Mouse (Mus musculus): Measurements from ENCODE around the gene Ooep. TPM values are rescaled to one million over a fixed set of nuclear protein-coding genes. Genes with fewer than 3 reads are reported as not detected.
A peak's percentile ranks its signal among the peaks of the same experiment; 100 is the strongest.
"Not testable (repeated sequence)": the region's sequence is repeated elsewhere in the genome, so short reads cannot be mapped to it uniquely, and the experiment has no call there.

The Ooep gene
- polyA plus RNA-seq, 1 experiment from 2014 or later, result 0.75 TPM

DNA sequence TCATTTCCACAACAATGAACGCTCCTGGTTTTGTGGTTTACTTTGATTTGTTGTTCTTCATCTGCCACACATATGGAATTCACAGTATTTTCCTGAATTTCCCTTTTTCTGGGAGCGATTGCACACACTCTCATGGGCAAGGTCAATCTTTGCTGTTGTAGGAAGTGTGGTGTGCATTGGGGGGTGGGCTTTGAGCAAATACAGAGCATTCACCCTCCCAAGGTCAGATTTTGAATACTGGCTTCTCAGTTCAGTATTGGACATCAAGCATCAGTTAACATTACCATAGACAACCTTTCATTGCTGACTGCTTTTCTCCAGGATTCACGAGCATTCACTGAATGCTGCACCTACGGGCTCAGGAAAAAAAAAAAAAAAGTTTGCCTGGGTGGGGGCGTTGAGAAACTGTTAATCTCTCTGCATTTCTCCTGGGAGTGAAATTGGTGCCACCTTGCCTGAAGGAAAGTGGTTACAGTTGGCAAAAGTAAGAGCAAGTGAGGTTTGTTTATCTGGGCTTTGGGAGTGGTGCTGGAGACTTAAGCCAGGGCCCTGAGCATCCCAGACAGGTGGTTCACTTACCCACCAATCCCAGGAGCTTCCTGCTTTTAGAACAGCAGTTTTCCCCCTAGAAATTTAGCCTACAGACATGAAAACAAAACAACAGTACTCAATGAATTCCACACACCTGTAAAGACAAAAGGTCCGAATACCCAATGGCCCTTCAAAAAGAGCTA is 18.6 kb downstream of the Ooep start:
- H3K9ac ChIP-seq (ENCODE audit: low read length), result no peak overlapping the region
- no peak for ATAC-seq (ENCODE audit: insufficient read depth, low FRiP score)
- H3K4me2 ChIP-seq (ENCODE audit: low read depth, low read length), result no peak overlapping the region
- 78% methylated on average over 6 of the region's 6 CpGs for WGBS
- H3K9me3 ChIP-seq (replicated peaks; ENCODE audit: control insufficient read depth, low read length), result no peaks in the 10 kb centered on the region
- no peak overlapping the region for H3K4me3 ChIP-seq (replicated peaks; ENCODE audit: low read length)
- H3K4me1 ChIP-seq (ENCODE audit: control insufficient read depth, insufficient read depth, low read length), result no peaks in the 10 kb centered on the region
- H3K27ac ChIP-seq (ENCODE audit: low read length), result no peak overlapping the region
- no peaks in the 10 kb centered on the region for H3K36me3 ChIP-seq (ENCODE audit: control insufficient read depth, insufficient read depth, low read length)
- no peaks in the 10 kb centered on the region for H3K27me3 ChIP-seq (ENCODE audit: control insufficient read depth, insufficient read depth, low read length)

DNA sequence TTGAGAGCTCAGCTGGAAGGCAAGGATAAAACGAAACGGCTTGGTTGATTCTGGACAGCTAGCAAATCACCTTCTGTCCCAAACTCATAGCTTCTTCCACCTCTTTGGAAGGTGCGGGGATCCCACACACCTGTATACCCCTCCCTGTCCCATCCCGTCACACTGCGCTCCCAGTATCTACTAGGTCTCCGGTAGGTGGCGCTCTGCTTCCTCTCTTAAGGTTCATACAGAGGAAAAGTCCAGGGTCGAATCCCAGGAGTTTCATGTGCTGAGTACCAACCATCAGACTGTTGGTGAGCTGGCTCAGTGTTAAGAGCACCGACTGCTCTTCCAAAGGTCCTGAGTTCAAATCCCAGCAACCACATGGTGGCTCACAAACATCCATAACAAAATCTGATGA is 20.5 kb downstream of the Ooep start:
- WGBS, result 15% methylated on average over 9 of the region's 9 CpGs
- H3K9ac ChIP-seq (ENCODE audit: low read length), result no peak overlapping the region
- H3K27me3 ChIP-seq (ENCODE audit: control insufficient read depth, insufficient read depth, low read length), result no peaks in the 10 kb centered on the region
- ATAC-seq (ENCODE audit: insufficient read depth, low FRiP score), result no peak
- no peak overlapping the region for H3K27ac ChIP-seq (ENCODE audit: low read length)
- no peaks in the 10 kb centered on the region for H3K9me3 ChIP-seq (replicated peaks; ENCODE audit: control insufficient read depth, low read length)
- no peaks in the 10 kb centered on the region for H3K36me3 ChIP-seq (ENCODE audit: control insufficient read depth, insufficient read depth, low read length)
- no peak overlapping the region for H3K4me2 ChIP-seq (ENCODE audit: low read depth, low read length)
- H3K4me1 ChIP-seq (ENCODE audit: control insufficient read depth, insufficient read depth, low read length), result no peaks in the 10 kb centered on the region
- H3K4me3 ChIP-seq (replicated peaks; ENCODE audit: low read length), result no peak overlapping the region

DNA sequence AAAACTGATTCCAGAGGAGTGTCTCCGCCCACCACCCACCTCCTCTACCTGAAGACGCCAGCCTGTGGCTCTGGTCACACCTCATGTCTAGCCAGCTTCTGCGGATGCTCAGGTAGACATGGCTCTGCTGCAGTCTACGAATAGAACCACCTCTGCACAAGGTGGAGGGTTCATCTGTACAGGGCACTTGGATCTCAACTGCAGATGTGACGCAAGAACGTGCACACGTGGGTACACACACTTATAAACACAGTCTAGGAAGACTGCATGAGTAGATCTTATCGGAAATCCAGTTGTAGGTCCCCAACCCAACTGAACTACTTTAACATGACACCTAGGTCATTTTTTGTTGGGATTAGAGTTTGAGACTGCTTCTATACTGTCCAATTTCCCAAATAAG is 22.9 kb downstream of the Ooep start, which contains the start of gene Gsta2:
Gene Gsta2, minus strand, starts transcription at position 178 of the 400 bp plus-strand sequence.
- no peaks in the 10 kb centered on the region for H3K27me3 ChIP-seq (ENCODE audit: control insufficient read depth, insufficient read depth, low read length)
- no peaks in the 10 kb centered on the region for H3K36me3 ChIP-seq (ENCODE audit: control insufficient read depth, insufficient read depth, low read length)
- no peak within 1 kb of the TSS for H3K27ac ChIP-seq (ENCODE audit: low read length)
- no peak for ATAC-seq (ENCODE audit: insufficient read depth, low FRiP score)
- no peak within 1 kb of the TSS for H3K4me2 ChIP-seq (ENCODE audit: low read depth, low read length)
- no peak within 1 kb of the TSS for H3K9ac ChIP-seq (ENCODE audit: low read length)
- H3K9me3 ChIP-seq (replicated peaks; ENCODE audit: control insufficient read depth, low read length), result no peaks in the 10 kb centered on the region
- H3K4me3 ChIP-seq (replicated peaks; ENCODE audit: low read length), result no peak within 1 kb of the TSS
- H3K4me1 ChIP-seq (ENCODE audit: control insufficient read depth, insufficient read depth, low read length), result no peaks in the 10 kb centered on the region
- WGBS, result 84% methylated on average over 8 of the region's 8 CpGs

DNA sequence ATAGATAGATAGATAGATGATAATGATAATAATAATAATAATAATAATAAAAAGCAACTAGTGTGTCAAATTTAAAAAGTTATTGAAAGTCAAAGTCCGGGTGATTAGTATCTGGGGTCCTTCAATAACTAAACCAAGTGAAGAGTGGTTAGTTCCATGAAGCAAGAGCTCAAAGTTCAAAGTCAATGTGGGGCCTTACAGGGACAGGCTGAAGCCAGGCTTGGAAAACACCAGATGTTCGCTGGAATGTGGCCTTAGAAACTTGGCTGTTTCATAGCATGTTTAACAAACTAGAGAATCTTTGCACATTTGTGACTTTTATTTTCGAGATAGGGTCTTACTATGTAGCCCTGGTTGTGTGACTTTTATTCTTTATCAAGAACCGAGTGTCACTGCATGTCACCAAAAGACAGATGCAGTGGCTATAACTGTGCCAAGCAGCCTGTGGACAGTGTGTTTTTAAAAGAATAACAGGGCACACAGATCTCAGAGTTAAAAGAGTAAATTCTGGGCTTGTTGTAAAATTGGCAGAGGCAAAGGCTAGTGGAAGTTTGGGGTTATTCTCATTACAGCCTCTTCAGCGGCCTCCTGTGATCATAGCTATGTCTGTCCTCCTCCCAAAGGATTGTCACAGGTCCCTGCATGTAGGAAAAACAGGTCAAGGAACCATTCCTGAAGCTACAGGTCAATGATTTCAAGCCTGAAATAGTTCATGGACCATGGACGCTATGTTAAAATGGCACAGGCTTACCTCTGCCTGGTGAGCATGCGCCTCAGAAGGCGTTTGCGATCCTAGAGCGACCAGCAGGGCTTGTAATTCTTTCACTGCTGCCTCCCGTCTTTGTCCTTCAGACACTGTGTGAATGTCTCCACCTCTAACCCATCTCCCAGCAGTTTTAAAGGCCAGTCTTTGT is 23.6 kb downstream of the Ooep start:
- H3K4me3 ChIP-seq (replicated peaks; ENCODE audit: low read length), result no peak overlapping the region
- no peak overlapping the region for H3K9ac ChIP-seq (ENCODE audit: low read length)
- no peak overlapping the region for H3K4me2 ChIP-seq (ENCODE audit: low read depth, low read length)
- H3K27me3 ChIP-seq (ENCODE audit: control insufficient read depth, insufficient read depth, low read length), result no peaks in the 10 kb centered on the region
- H3K9me3 ChIP-seq (replicated peaks; ENCODE audit: control insufficient read depth, low read length), result no peaks in the 10 kb centered on the region
- no peak overlapping the region for H3K27ac ChIP-seq (ENCODE audit: low read length)
- no peak for ATAC-seq (ENCODE audit: insufficient read depth, low FRiP score)
- no peaks in the 10 kb centered on the region for H3K4me1 ChIP-seq (ENCODE audit: control insufficient read depth, insufficient read depth, low read length)
- H3K36me3 ChIP-seq (ENCODE audit: control insufficient read depth, insufficient read depth, low read length), result no peaks in the 10 kb centered on the region
- 75% methylated on average over 11 of the region's 11 CpGs for WGBS

DNA sequence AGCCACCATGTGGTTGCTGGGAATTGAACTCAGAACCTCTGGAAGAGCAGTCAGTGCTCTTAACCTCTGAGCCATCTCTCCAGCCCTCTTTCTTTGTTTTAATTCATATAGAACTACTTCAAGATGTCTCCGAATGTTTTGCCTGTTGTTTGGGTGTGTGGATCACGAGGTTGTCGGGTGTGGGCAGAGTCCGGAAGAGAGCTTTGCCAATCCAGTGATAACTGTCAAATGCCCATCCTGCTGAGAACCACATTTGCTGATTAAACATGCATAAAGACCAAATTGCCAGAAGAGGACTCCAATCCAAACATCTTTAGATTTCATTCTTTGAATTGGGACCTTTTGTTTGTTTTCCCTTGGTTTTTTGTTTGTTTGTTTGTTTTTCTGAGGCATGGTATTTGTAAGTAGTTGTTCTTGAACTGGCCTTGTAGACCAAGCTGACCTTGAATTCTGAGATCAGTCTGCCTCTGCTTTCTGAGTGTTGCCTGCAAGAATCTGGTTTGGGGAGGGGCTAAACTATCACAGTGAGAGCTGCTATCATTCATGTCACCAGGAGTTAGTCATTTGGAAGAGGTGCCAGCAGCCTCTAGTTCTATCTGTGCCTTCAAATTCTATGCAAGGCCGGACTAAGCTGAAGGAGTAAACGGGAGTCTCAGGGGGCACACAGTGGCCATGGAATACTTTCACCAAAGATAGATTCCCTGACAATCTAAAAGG is 26.9 kb downstream of the Ooep start:
- Histone ChIP-seq H3K4me1 (ENCODE audit: control insufficient read depth, insufficient read depth, low read length) (no peaks in the 10 kb centered on the region), H3K27ac (ENCODE audit: low read length) (no peak overlapping the region), H3K9me3 (replicated peaks; ENCODE audit: control insufficient read depth, low read length) (no peaks in the 10 kb centered on the region), H3K4me2 (ENCODE audit: low read depth, low read length) (no peak overlapping the region), H3K4me3 (replicated peaks; ENCODE audit: low read length) (no peak overlapping the region), H3K36me3 (ENCODE audit: control insufficient read depth, insufficient read depth, low read length) (no peaks in the 10 kb centered on the region), H3K27me3 (ENCODE audit: control insufficient read depth, insufficient read depth, low read length) (no peaks in the 10 kb centered on the region), H3K9ac (ENCODE audit: low read length) (no peak overlapping the region)
- ATAC-seq (ENCODE audit: insufficient read depth, low FRiP score), result no peak
- WGBS, result 73% methylated on average over 6 of the region's 6 CpGs

DNA sequence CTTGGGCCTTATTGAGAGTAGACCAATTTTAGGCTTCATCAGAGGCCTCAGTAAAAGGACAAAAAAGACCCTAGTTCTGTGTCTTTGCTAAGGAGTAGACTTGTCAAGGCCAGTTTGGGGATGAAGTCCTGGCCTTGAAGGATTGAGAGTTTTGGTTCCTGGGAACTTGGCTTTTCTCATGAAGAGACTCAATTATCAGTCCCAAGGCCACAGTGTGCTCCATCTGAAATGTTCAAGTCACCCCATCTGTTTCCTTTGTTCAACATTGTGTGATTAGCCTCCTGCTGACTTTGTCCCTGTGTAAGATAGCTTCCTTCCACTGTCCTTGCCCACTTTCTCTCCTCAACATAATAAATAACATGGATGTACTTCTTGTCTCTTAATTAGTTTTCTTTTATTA is 28.5 kb downstream of the Ooep start:
- H3K27me3 ChIP-seq (ENCODE audit: control insufficient read depth, insufficient read depth, low read length); H3K4me2 ChIP-seq (ENCODE audit: low read depth, low read length); ATAC-seq (ENCODE audit: insufficient read depth, low FRiP score); H3K4me1 ChIP-seq (ENCODE audit: control insufficient read depth, insufficient read depth, low read length); H3K27ac ChIP-seq (ENCODE audit: low read length); H3K4me3 ChIP-seq (replicated peaks; ENCODE audit: low read length); H3K9ac ChIP-seq (ENCODE audit: low read length); H3K9me3 ChIP-seq (replicated peaks; ENCODE audit: control insufficient read depth, low read length); H3K36me3 ChIP-seq (ENCODE audit: control insufficient read depth, insufficient read depth, low read length): not testable (repeated sequence)

DNA sequence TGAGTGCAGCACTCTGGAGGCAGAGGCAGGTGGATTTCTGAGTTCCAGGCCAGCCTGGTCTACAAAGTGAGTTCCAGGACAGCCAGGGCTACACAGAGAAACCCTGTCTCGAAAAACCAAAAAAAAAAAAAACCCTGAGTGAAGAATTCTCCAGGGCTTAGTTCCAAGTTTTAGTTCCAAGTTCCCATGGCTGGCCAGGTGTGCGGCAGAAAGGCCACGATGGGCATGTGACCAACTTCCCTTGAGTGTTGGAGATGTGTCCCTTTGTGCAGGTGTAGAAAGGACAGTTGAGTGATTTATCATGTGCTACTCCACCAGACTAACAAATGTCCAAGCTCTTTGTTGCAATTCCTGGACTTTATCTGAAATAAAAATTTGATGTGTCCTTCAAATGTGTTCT is 29.4 kb downstream of the Ooep start:
- not testable (repeated sequence) for H3K4me1 ChIP-seq (ENCODE audit: control insufficient read depth, insufficient read depth, low read length); H3K9ac ChIP-seq (ENCODE audit: low read length); ATAC-seq (ENCODE audit: insufficient read depth, low FRiP score); H3K9me3 ChIP-seq (replicated peaks; ENCODE audit: control insufficient read depth, low read length); H3K27me3 ChIP-seq (ENCODE audit: control insufficient read depth, insufficient read depth, low read length); H3K36me3 ChIP-seq (ENCODE audit: control insufficient read depth, insufficient read depth, low read length); H3K4me3 ChIP-seq (replicated peaks; ENCODE audit: low read length); H3K27ac ChIP-seq (ENCODE audit: low read length); H3K4me2 ChIP-seq (ENCODE audit: low read depth, low read length)
- WGBS, result 82% methylated on average over 3 of the region's 3 CpGs

DNA sequence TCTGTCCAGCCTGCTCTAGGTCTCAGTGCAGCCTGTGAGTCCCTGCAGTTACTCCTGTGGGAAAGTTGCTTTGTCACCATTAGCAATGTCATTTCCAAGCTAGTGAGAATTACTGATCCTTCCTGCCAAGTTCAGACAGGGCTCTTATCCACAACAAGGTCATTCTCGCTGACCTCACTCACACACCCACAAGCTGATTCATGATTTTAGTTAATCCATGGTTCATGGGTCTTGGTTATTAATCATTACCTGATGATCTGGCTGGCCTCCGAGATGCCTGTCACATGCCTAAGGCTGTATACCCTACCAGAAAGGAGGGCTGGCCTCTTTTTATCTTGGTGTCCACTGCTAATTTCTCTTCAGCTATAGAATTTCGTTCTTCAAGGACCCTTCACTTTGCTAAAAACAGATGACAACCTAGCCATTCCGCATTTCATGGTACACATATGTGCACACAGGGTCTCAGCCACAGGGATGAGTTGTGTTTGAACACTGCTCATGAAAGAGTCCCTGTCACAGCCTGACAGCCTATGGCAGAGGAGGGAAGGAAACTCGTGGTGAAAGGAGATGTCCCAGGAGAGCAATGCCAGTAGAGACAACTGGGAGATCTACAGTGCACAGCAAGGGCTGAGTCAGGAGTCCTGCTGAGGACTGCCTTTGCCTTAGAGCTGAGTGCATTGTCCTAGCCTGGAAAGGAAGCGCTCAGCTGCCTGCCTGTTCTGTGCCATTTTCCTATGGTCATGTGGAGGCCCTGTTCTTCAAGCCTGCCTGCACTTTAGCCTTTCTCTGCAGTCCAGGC is 30.1 kb downstream of the Ooep start:
- peak overlapping the region; percentile 27; the same call in 1 of the 2 replicates for H3K27ac ChIP-seq (ENCODE audit: low read length)

More for the DNA sequence above, 30.1 kb downstream of the Ooep start:
- H3K9ac ChIP-seq (ENCODE audit: low read length); H3K4me1 ChIP-seq (ENCODE audit: control insufficient read depth, insufficient read depth, low read length); H3K9me3 ChIP-seq (replicated peaks; ENCODE audit: control insufficient read depth, low read length); H3K4me2 ChIP-seq (ENCODE audit: low read depth, low read length); ATAC-seq (ENCODE audit: insufficient read depth, low FRiP score); H3K36me3 ChIP-seq (ENCODE audit: control insufficient read depth, insufficient read depth, low read length); H3K4me3 ChIP-seq (replicated peaks; ENCODE audit: low read length); H3K27me3 ChIP-seq (ENCODE audit: control insufficient read depth, insufficient read depth, low read length): not testable (repeated sequence)
- WGBS, result 54% methylated on average over 6 of the region's 6 CpGs
